Mouse (Mus musculus) G1E (cell line): Measurements from ENCODE around the gene Grtp1. TPM values are rescaled to one million over a fixed set of nuclear protein-coding genes. Genes with fewer than 3 reads are reported as not detected.

Source experiments
- ATAC-seq: 2 replicates; pipeline ENCODE4 v1.8.0; 2016; ENCODE audit warnings: mild to moderate bottlenecking; ENCODE audit not compliant: insufficient number of reproducible peaks, poor library complexity, low FRiP score, severe bottlenecking; ENCODE audit errors: extremely low read depth
- DNase-seq: peaks from one replicate; pipeline ENCODE4 v3.0.0; 2012; ENCODE audit warnings: low spot score
- H3K27me3 ChIP-seq: 2 replicates; pipeline ENCODE4 v1.6.1; 2012; ENCODE audit warnings: mild to moderate bottlenecking, low read length, inconsistent platforms; ENCODE audit not compliant: insufficient read depth
- H3K36me3 ChIP-seq: replicated peaks from 2 replicates; pipeline ENCODE3; 2012; ENCODE audit warnings: mild to moderate bottlenecking, inconsistent platforms
- H3K4me1 ChIP-seq: 2 replicates; pipeline ENCODE4 v1.6.1; 2012; ENCODE audit warnings: low read depth, low read length, inconsistent platforms, mixed read lengths; ENCODE audit not compliant: insufficient read depth
- H3K4me3 ChIP-seq: 2 replicates; pipeline ENCODE4 v1.5.1; 2012; ENCODE audit warnings: low read depth, mild to moderate bottlenecking, inconsistent platforms, low read length, moderate library complexity, mixed read lengths
- H3K9me3 ChIP-seq: replicated peaks from 2 replicates; pipeline ENCODE4 v1.6.1; 2012; ENCODE audit warnings: inconsistent platforms
- CTCF ChIP-seq: IDR thresholded peaks from 2 replicates; pipeline ENCODE4 v1.5.1; 2012; ENCODE audit warnings: low read depth, low read length, inconsistent platforms, mixed read lengths
- GATA1 ChIP-seq: IDR thresholded peaks from 2 replicates; pipeline ENCODE4 v1.6.1; 2012; ENCODE audit warnings: borderline replicate concordance, low read length, inconsistent platforms, mixed read lengths
- GATA2 ChIP-seq: IDR thresholded peaks from 2 replicates; pipeline ENCODE4 v1.6.1; 2012; ENCODE audit warnings: low read depth, low read length, inconsistent platforms, borderline replicate concordance
- POLR2AphosphoS5 ChIP-seq: IDR thresholded peaks from 2 replicates; pipeline ENCODE4 v1.6.1; 2012; ENCODE audit warnings: low read depth, low read length, inconsistent platforms; ENCODE audit not compliant: insufficient replicate concordance
- TAL1 ChIP-seq: conservative IDR thresholded peaks from 2 replicates; pipeline ENCODE4 v1.6.1; 2012; ENCODE audit warnings: low read depth, low read length, inconsistent platforms, mixed read lengths
- polyA plus RNA-seq: library from polyadenylated mRNA; stranded (reverse); fragments of >175 nt; gene quantifications from 2 replicates; pipeline ENCODE4 v1.2.3, GENCODE M21; 2012
- total RNA-seq, 2 experiments: library from RNA; stranded (forward) in 1 of 2; stranded (reverse) in 1 of 2; fragments of 200-1000 nt in 1 of 2; fragments of >200 nt in 1 of 2; fragmentation: Nextera tagmentation in 1 of 2; gene quantifications; 2 replicates each; pipeline ENCODE4 v1.2.3; 2014 to 2017

Grtp1 gene
- total and polyA plus RNA-seq, 3 experiments, result 7.4 to 17.4 (median 10.7) TPM

GRCm38 (mm10) chr8:13201013-13201334, 554 bp upstream of the Grtp1 start:
- Histone ChIP-seq H3K27me3 (no peaks in the 10 kb centered on the region), H3K9me3 (0 out of 2 replicates have a peak, but pooled peaks cover 4% of the 10 kb centered on the region), H3K4me3 (peak overlapping the region; percentile 85), H3K4me1 (peaks cover 86% of the 10 kb centered on the region), H3K36me3 (peaks cover 28% of the 10 kb centered on the region)
- DNase-seq, result peak; percentile 50
- TF ChIP-seq CTCF (no peak), GATA2 (no peak), TAL1 (no peak), POLR2AphosphoS5 (no peak), GATA1 (no peak)
- no peak for ATAC-seq

DNA sequence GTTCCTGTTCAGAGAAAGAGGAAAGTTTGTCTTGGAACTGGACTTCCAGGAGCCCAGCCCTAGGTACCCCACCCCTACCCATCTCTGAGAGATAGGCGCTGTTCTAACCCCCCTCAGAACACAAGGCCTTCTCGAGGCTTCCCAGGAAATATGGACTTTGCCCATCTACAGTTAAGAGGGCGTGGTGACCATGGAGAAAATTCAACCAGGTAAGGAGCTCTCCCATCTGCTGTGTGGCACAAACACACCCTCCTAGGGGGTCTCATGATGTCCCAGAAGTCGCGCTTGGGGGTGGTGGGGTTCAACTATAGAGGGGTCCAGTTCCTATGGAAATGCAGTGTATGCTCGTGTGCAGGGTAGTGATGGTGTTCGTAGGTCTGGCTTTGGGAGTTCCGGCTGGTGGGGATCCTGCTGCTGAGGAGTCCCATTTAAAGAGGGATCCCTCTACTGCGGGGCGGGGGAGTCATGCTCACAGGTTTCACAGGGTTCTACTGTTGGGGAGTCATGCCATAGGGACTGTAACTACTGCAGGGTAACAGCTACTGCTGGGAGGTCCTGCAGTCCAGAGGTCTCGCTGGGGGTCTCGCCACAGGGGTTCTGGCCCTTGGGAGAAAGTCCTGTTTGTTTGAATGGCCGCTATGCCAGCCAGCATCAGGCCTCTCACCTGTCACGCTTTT, 897 bp downstream of the Grtp1 start:
- Histone ChIP-seq H3K4me3 (peak overlapping the region; percentile 85), H3K9me3 (0 out of 2 replicates have a peak, but pooled peaks cover 4% of the 10 kb centered on the region), H3K27me3 (no peaks in the 10 kb centered on the region), H3K36me3 (peaks cover 38% of the 10 kb centered on the region), H3K4me1 (peaks cover 83% of the 10 kb centered on the region)
- ATAC-seq, result no peak
- no peak for DNase-seq
- no peak for TF ChIP-seq CTCF
- no peak for TF ChIP-seq POLR2AphosphoS5
- no peak for TF ChIP-seq GATA1
- no peak for TF ChIP-seq GATA2
- TF ChIP-seq TAL1, result no peak

GRCm38 (mm10) chr8:13197493-13197892, 2.9 kb downstream of the Grtp1 start:
- Histone ChIP-seq H3K36me3 (peaks cover 46% of the 10 kb centered on the region), H3K9me3 (no peaks in the 10 kb centered on the region), H3K4me3 (no peak overlapping the region), H3K27me3 (no peaks in the 10 kb centered on the region), H3K4me1 (peaks cover 64% of the 10 kb centered on the region)
- ATAC-seq, result no peak
- TF ChIP-seq CTCF, result no peak
- TF ChIP-seq POLR2AphosphoS5, result no peak
- TF ChIP-seq GATA1, result no peak
- TF ChIP-seq GATA2, result no peak
- TF ChIP-seq TAL1, result no peak
- DNase-seq, result no peak

GRCm38 (mm10) chr8:13194818-13195217, 5.6 kb downstream of the Grtp1 start:
- DNase-seq, result no peak
- no peaks in the 10 kb centered on the region for H3K9me3 ChIP-seq
- no peaks in the 10 kb centered on the region for H3K27me3 ChIP-seq
- H3K4me1 ChIP-seq, result peaks cover 40% of the 10 kb centered on the region
- ATAC-seq, result no peak
- H3K36me3 ChIP-seq, result peaks cover 69% of the 10 kb centered on the region
- H3K4me3 ChIP-seq, result no peak overlapping the region
- TF ChIP-seq CTCF, result no peak
- TF ChIP-seq POLR2AphosphoS5, result no peak
- TF ChIP-seq GATA2, result no peak
- TF ChIP-seq GATA1, result no peak
- no peak for TF ChIP-seq TAL1

GRCm38 (mm10) chr8:13190235-13190634, 10.2 kb downstream of the Grtp1 start:
- ATAC-seq (no peak), DNase-seq (no peak)
- Histone ChIP-seq H3K36me3 (peaks cover 84% of the 10 kb centered on the region), H3K27me3 (no peaks in the 10 kb centered on the region), H3K4me1 (peaks cover 4% of the 10 kb centered on the region), H3K4me3 (no peak overlapping the region), H3K9me3 (no peaks in the 10 kb centered on the region)
- TF ChIP-seq CTCF (no peak), TAL1 (no peak), GATA1 (no peak), POLR2AphosphoS5 (no peak), GATA2 (no peak)

- peaks cover 3% of the 10 kb centered on the region; the same call in 1 of the 2 replicates for H3K4me1 ChIP-seq
- peaks cover 90% of the 10 kb centered on the region for H3K36me3 ChIP-seq
- H3K4me3 ChIP-seq, result no peak overlapping the region
- ATAC-seq (no peak), DNase-seq (no peak)
- H3K27me3 ChIP-seq, result no peaks in the 10 kb centered on the region
- TF ChIP-seq GATA1 (no peak), POLR2AphosphoS5 (no peak), TAL1 (no peak), GATA2 (no peak), CTCF (no peak)
- no peaks in the 10 kb centered on the region for H3K9me3 ChIP-seq
Measured at GRCm38 (mm10) chr8:13188857-13189256, 11.6 kb downstream of the Grtp1 start.
